Mouse (Mus musculus): Measurements from ENCODE around the gene Myl9. TPM values are rescaled to one million over a fixed set of nuclear protein-coding genes. Genes with fewer than 3 reads are reported as not detected.
"Not testable (repeated sequence)": the region's sequence is repeated elsewhere in the genome, so short reads cannot be mapped to it uniquely, and the experiment has no call there.

Gene Myl9
- polyA plus RNA-seq, 1 experiment from 2014 or later = 1,258 TPM

DNA sequence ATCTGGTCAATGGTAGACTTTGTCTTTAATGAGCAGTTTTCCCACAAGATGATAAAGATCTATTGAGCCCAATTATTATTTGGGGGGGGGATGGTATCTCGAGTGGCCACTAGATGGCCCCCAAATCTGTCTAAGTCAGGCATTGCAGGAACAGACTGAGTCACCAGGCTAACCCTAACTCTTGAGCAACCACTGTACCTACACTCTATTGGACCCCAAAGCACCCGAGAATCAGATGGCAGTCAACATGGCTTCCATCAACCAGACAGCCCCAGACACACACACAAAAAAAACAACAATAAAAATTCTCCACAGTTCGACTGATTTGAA, 12.5 kb downstream of the Myl9 start:
- Histone ChIP-seq H3K9ac (ENCODE audit: low read depth, low read length) (no peak overlapping the region), H3K36me3 (ENCODE audit: control insufficient read depth, insufficient read depth, low read length) (no peaks in the 10 kb centered on the region), H3K9me3 (ENCODE audit: control insufficient read depth, low read length) (peaks cover 9% of the 10 kb centered on the region; the same call in 1 of the 2 replicates), H3K27ac (ENCODE audit: low read length) (no peak overlapping the region), H3K4me3 (ENCODE audit: low read length) (no peak overlapping the region), H3K27me3 (replicated peaks; ENCODE audit: control insufficient read depth, insufficient read depth, low read length) (no peaks in the 10 kb centered on the region), H3K4me2 (ENCODE audit: low read depth, low read length) (no peak overlapping the region), H3K4me1 (ENCODE audit: control insufficient read depth, insufficient read depth, low read length) (no peaks in the 10 kb centered on the region)
- 51% methylated on average over 3 of the region's 3 CpGs for WGBS
- ATAC-seq = no peak

DNA sequence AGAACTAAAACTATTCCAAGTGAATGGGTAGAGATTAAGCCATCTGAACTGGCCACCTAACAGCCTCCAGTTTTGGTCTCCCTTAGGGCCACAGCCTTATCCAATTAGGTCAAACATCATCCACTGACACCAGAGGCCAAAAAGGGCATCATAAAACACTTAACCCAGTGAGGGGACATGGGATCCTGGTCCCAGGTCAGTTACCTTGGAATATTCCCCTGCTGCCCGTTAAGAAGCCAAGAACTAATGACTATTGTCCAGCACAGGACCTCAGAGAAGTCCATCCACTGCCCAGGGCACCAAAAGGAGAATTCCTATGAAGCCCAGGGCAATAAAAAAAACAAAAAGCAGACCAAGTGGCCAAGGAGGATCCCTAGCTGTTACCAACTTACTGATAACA, 13.6 kb downstream of the Myl9 start:
- ATAC-seq = no peak
- Histone ChIP-seq H3K27me3 (replicated peaks; ENCODE audit: control insufficient read depth, insufficient read depth, low read length) (no peaks in the 10 kb centered on the region), H3K4me3 (ENCODE audit: low read length) (no peak overlapping the region), H3K36me3 (ENCODE audit: control insufficient read depth, insufficient read depth, low read length) (no peaks in the 10 kb centered on the region), H3K27ac (ENCODE audit: low read length) (no peak overlapping the region), H3K4me2 (ENCODE audit: low read depth, low read length) (no peak overlapping the region), H3K9ac (ENCODE audit: low read depth, low read length) (no peak overlapping the region), H3K4me1 (ENCODE audit: control insufficient read depth, insufficient read depth, low read length) (no peaks in the 10 kb centered on the region), H3K9me3 (ENCODE audit: control insufficient read depth, low read length) (peaks cover 9% of the 10 kb centered on the region; the same call in 1 of the 2 replicates)
- 71% methylated on average over 1 of the region's 1 CpGs for WGBS

GRCm38 (mm10) chr2:156798516-156798915, 23.3 kb downstream of the Myl9 start:
- Histone ChIP-seq H3K9ac (ENCODE audit: low read depth, low read length) (no peak overlapping the region), H3K4me2 (ENCODE audit: low read depth, low read length) (no peak overlapping the region), H3K4me1 (ENCODE audit: control insufficient read depth, insufficient read depth, low read length) (no peaks in the 10 kb centered on the region), H3K4me3 (ENCODE audit: low read length) (no peak overlapping the region), H3K36me3 (ENCODE audit: control insufficient read depth, insufficient read depth, low read length) (no peaks in the 10 kb centered on the region), H3K27ac (ENCODE audit: low read length) (no peak overlapping the region), H3K27me3 (replicated peaks; ENCODE audit: control insufficient read depth, insufficient read depth, low read length) (no peaks in the 10 kb centered on the region), H3K9me3 (ENCODE audit: control insufficient read depth, low read length) (peaks cover 3% of the 10 kb centered on the region; the same call in 1 of the 2 replicates)
- 70% methylated on average over 1 of the region's 1 CpGs for whole genome bisulfite sequencing
- ATAC-seq = no peak

GRCm38 (mm10) chr2:156801045-156801444, 25.8 kb downstream of the Myl9 start:
- Histone ChIP-seq H3K36me3 (ENCODE audit: control insufficient read depth, insufficient read depth, low read length) (no peaks in the 10 kb centered on the region), H3K9ac (ENCODE audit: low read depth, low read length) (no peak overlapping the region), H3K27me3 (replicated peaks; ENCODE audit: control insufficient read depth, insufficient read depth, low read length) (no peaks in the 10 kb centered on the region), H3K4me3 (ENCODE audit: low read length) (no peak overlapping the region), H3K4me2 (ENCODE audit: low read depth, low read length) (no peak overlapping the region), H3K9me3 (ENCODE audit: control insufficient read depth, low read length) (peaks cover 3% of the 10 kb centered on the region; the same call in 1 of the 2 replicates), H3K4me1 (ENCODE audit: control insufficient read depth, insufficient read depth, low read length) (no peaks in the 10 kb centered on the region), H3K27ac (ENCODE audit: low read length) (no peak overlapping the region)
- ATAC-seq = no peak
- 74% methylated on average over 4 of the region's 4 CpGs for WGBS

- not testable (repeated sequence) for H3K9ac ChIP-seq (ENCODE audit: low read depth, low read length); H3K4me2 ChIP-seq (ENCODE audit: low read depth, low read length); H3K4me1 ChIP-seq (ENCODE audit: control insufficient read depth, insufficient read depth, low read length); H3K36me3 ChIP-seq (ENCODE audit: control insufficient read depth, insufficient read depth, low read length); H3K4me3 ChIP-seq (ENCODE audit: low read length); H3K27me3 ChIP-seq (replicated peaks; ENCODE audit: control insufficient read depth, insufficient read depth, low read length); ATAC-seq; H3K9me3 ChIP-seq (ENCODE audit: control insufficient read depth, low read length); H3K27ac ChIP-seq (ENCODE audit: low read length)
- WGBS = 32% methylated on average over 9 of the region's 9 CpGs
These were observed 26.9 kb downstream of the Myl9 start for GRCm38 (mm10) chr2:156802116-156802515.

DNA sequence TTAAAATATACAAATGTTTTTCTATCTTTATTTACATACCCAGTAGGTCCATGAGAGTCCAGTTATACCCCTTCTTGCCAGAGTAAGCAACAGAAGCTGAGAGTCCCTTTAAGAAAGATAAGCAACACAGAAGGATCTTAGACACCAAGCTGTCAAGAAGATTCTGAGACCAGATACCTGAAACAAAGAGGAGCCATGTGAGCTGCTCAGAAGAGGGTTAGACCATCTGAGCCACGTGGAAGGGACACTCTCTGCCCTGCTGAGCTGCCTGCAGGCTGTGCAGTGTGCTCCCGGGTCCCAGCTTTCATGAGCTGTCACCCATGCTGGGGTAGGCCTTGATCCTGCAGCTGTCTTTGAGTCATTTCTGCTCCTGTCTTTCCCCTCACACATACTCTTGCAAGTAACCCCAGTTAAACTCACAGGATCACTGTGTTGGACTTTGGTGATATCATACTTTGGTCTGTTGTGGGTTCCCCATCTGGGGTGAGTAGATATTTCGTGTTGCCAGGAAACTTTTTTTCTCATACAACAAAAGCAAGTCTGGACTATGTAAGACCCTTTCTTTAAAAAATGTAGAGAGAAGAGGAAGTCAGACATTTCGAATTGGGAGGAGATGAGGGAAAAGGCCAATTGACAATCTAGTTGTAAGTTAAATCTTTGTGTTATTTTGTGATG, 28.6 kb downstream of the Myl9 start:
- Histone ChIP-seq H3K27ac (ENCODE audit: low read length) (no peak overlapping the region), H3K4me3 (ENCODE audit: low read length) (no peak overlapping the region), H3K4me2 (ENCODE audit: low read depth, low read length) (no peak overlapping the region), H3K36me3 (ENCODE audit: control insufficient read depth, insufficient read depth, low read length) (no peaks in the 10 kb centered on the region), H3K9ac (ENCODE audit: low read depth, low read length) (no peak overlapping the region), H3K9me3 (ENCODE audit: control insufficient read depth, low read length) (no peaks in the 10 kb centered on the region), H3K4me1 (ENCODE audit: control insufficient read depth, insufficient read depth, low read length) (no peaks in the 10 kb centered on the region), H3K27me3 (replicated peaks; ENCODE audit: control insufficient read depth, insufficient read depth, low read length) (no peaks in the 10 kb centered on the region)
- ATAC-seq = no peak
- 65% methylated on average over 4 of the region's 4 CpGs for WGBS

DNA sequence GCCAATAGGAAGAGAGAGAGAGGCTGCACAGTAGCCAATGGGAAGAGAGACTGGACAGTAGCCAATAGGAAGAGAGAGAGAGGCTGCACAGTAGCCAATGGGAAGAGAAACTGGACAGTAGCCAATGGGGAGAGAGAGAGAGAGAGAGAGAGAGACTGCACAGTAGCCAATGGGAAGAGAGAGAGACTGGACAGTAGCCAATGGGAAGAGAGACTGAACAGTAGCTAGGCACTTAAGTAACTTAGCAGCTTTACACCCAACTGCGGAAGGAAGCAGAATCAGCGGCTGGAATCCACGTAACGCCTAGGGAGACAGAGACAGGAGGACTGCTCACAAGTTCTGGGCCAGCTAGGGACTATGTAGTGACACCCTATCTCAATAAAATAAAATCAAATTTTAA, 29.4 kb downstream of the Myl9 start:
- ATAC-seq = no peak
- Histone ChIP-seq H3K9ac (ENCODE audit: low read depth, low read length) (no peak overlapping the region), H3K4me3 (ENCODE audit: low read length) (no peak overlapping the region), H3K9me3 (ENCODE audit: control insufficient read depth, low read length) (no peaks in the 10 kb centered on the region), H3K27me3 (replicated peaks; ENCODE audit: control insufficient read depth, insufficient read depth, low read length) (no peaks in the 10 kb centered on the region), H3K4me2 (ENCODE audit: low read depth, low read length) (no peak overlapping the region), H3K36me3 (ENCODE audit: control insufficient read depth, insufficient read depth, low read length) (no peaks in the 10 kb centered on the region), H3K27ac (ENCODE audit: low read length) (no peak overlapping the region), H3K4me1 (ENCODE audit: control insufficient read depth, insufficient read depth, low read length) (no peaks in the 10 kb centered on the region)
- 95% methylated on average over 4 of the region's 4 CpGs for WGBS

- no peak for ATAC-seq
- Histone ChIP-seq H3K9me3 (ENCODE audit: control insufficient read depth, low read length) (no peaks in the 10 kb centered on the region), H3K36me3 (ENCODE audit: control insufficient read depth, insufficient read depth, low read length) (no peaks in the 10 kb centered on the region), H3K4me1 (ENCODE audit: control insufficient read depth, insufficient read depth, low read length) (no peaks in the 10 kb centered on the region), H3K4me3 (ENCODE audit: low read length) (no peak overlapping the region), H3K27ac (ENCODE audit: low read length) (no peak overlapping the region), H3K9ac (ENCODE audit: low read depth, low read length) (no peak overlapping the region), H3K4me2 (ENCODE audit: low read depth, low read length) (no peak overlapping the region), H3K27me3 (replicated peaks; ENCODE audit: control insufficient read depth, insufficient read depth, low read length) (no peaks in the 10 kb centered on the region)
- 73% methylated on average over 6 of the region's 6 CpGs for WGBS
These were observed 31.7 kb downstream of the Myl9 start for GRCm38 (mm10) chr2:156806886-156807285.

GRCm38 (mm10) chr2:156809579-156809978, 34.4 kb downstream of the Myl9 start:
- WGBS = 47% methylated on average over 2 of the region's 2 CpGs
- no peaks in the 10 kb centered on the region for H3K9me3 ChIP-seq (ENCODE audit: control insufficient read depth, low read length)
- no peaks in the 10 kb centered on the region for H3K27me3 ChIP-seq (replicated peaks; ENCODE audit: control insufficient read depth, insufficient read depth, low read length)
- H3K4me3 ChIP-seq (ENCODE audit: low read length) = no peak overlapping the region
- no peak overlapping the region for H3K9ac ChIP-seq (ENCODE audit: low read depth, low read length)
- no peak overlapping the region for H3K27ac ChIP-seq (ENCODE audit: low read length)
- ATAC-seq = no peak
- H3K4me1 ChIP-seq (ENCODE audit: control insufficient read depth, insufficient read depth, low read length) = peaks cover 4% of the 10 kb centered on the region
- no peak overlapping the region for H3K4me2 ChIP-seq (ENCODE audit: low read depth, low read length)
- no peaks in the 10 kb centered on the region for H3K36me3 ChIP-seq (ENCODE audit: control insufficient read depth, insufficient read depth, low read length)

DNA sequence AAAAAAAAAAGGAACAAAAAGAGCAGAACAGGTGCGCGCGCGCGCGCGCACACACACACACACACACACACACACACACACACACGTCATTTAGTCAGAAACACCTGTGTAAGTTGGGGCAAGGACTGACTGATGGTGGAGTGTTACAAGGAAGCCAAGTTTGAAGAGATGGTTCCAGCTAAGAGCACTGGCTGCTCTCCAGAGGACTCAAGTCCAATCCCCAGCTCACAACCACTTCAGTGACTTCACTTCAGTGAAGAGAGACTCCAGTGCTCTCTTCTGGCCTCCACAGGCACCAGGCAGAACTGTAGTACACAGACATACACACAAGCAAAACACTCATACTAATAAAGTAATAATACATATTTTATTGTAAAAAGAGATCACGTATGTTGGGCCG, 35.5 kb downstream of the Myl9 start:
- Histone ChIP-seq H3K27ac (ENCODE audit: low read length) (no peak overlapping the region), H3K4me3 (ENCODE audit: low read length) (no peak overlapping the region), H3K36me3 (ENCODE audit: control insufficient read depth, insufficient read depth, low read length) (no peaks in the 10 kb centered on the region), H3K4me1 (ENCODE audit: control insufficient read depth, insufficient read depth, low read length) (peaks cover 13% of the 10 kb centered on the region), H3K9me3 (ENCODE audit: control insufficient read depth, low read length) (no peaks in the 10 kb centered on the region), H3K9ac (ENCODE audit: low read depth, low read length) (no peak overlapping the region), H3K4me2 (ENCODE audit: low read depth, low read length) (no peak overlapping the region), H3K27me3 (replicated peaks; ENCODE audit: control insufficient read depth, insufficient read depth, low read length) (no peaks in the 10 kb centered on the region)
- ATAC-seq = no peak
- 95% methylated on average over 10 of the region's 10 CpGs for WGBS

All from intestine, embryonic 16.5 days (tissue).